Mouse (Mus musculus): ENCODE data around the gene Plpp7. TPM values are rescaled to one million over a fixed set of nuclear protein-coding genes. Genes with fewer than 3 reads are reported as not detected.

The Plpp7 gene
- polyA plus RNA-seq, 1 experiment = 3.3 TPM

DNA sequence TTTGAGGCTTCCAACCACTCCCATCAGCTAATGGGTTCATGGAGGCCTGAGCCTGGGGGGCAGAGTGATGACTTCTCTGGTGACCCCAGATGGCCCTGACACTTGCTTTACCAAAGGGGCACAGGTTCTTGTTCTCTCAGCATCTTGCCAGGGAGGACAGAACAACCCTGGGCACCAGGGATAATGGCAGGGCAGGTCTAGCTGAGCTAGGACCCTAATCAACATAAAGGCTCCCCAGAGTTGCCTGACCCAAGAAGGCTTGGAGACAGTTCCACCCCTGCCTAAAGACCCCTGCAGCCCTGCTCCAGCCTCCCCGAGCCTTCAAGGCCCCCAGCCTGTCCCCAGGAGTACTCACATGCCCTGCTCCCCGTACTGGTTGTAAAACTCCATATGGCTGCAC lies 13.1 kb upstream of the Plpp7 start:
- no peak for TF ChIP-seq GATA1 (IDR thresholded peaks at IDR 0.05; ENCODE audit: borderline replicate concordance, low read length)
- TF ChIP-seq FLI1 (IDR thresholded peaks at IDR 0.05; ENCODE audit: low read length) = no peak
- Histone ChIP-seq H3K4me3 (replicated peaks) (peak overlapping the region; percentile 98), H3K4me1 (peaks cover 77% of the 10 kb centered on the region), H3K9me3 (no peaks in the 10 kb centered on the region), H3K36me3 (replicated peaks; ENCODE audit: low read length) (peaks cover 38% of the 10 kb centered on the region), H3K27me3 (replicated peaks) (no peaks in the 10 kb centered on the region)

DNA sequence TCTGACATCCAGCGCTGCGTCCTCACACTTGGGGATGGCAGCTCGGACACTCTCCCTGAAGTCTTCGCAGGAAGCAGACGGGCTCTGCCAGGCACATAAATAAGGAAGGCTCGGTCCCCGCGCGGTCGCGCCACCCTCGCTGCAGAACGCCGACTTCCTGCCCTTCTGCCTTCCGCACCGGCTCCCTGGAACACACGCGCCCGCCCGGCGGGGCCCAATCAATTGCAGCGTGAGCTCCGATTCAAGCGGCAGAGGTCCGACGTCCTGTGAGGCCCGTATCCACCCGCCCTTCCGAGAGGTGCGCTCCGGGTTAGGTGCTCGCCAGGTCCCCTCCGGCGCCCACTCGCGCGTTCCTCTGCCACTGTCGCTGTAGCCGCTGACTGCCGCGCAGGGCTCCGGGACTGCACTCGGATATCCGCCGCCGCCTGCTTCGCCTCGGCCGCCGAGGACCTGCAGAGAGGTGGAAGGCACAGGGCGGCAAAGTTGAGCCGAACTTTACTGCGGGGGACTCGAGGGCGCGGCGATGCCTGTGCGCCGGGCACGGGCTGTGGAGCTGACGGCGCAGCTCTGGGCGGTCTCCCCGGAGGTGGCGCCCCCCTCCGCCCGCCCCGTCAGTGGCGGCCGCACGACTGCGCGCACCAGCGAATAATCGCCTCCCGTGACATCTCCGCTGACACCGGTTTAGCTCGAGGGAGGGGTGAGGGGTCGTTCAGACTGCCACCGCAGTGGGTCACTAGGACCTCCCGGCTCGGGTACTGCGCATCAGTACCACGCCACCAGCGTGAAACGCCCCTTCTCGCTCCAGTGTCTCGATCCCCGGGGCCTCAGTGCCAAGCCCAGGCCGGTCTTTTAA lies 11.9 kb upstream of the Plpp7 start:
- no peak for TF ChIP-seq FLI1 (IDR thresholded peaks at IDR 0.05; ENCODE audit: low read length)
- no peak for TF ChIP-seq GATA1 (IDR thresholded peaks at IDR 0.05; ENCODE audit: borderline replicate concordance, low read length)
- Histone ChIP-seq H3K36me3 (replicated peaks; ENCODE audit: low read length) (peaks cover 31% of the 10 kb centered on the region), H3K4me1 (peaks cover 79% of the 10 kb centered on the region), H3K27me3 (replicated peaks) (peaks cover 10% of the 10 kb centered on the region), H3K4me3 (replicated peaks) (peak overlapping the region; percentile 98), H3K9me3 (no peaks in the 10 kb centered on the region)

DNA sequence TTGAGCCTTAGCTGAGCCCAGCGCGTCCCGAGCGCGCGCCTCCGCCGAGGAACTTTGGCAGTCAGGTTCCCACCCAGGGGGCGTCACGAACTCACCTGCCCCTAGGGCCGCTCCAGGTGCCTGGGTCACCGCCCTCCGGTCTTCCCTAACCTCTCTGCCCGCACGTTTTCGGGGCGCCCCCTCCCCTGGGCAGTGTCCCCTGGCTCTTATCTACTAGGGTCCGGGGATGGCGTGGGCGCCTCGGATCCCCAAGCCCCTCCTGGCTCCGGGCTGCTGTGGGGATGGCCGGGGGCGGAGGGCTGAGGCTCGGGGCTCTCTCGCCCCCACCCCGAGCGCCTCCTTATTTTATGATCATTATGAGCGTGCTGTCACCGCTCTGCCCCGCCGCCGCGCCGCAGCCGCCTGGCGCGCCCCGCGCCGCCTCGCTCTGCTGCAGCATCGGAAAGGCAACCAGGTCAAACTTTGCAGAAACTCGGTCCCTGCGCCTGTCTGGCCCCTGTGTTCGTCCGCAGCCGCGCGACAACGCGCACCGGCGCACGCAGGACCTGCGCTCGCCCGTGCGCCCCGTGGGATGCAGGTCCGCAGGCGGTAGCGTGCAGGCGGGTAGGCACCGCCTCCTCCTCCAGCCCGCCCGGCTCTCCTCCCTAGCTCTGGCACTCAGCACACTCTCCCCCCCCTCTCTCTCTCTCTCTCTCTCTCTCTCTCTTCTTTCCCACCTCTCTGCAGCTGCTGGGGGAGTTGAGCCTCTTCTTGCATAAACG lies 11.0 kb upstream of the Plpp7 start, which contains the start of gene Fam78a:
TSS of gene Fam78a (minus strand) at position 747 of the 761 bp plus-strand sequence.
- peaks cover 79% of the 10 kb centered on the region for H3K4me1 ChIP-seq
- peaks cover 22% of the 10 kb centered on the region for H3K36me3 ChIP-seq (replicated peaks; ENCODE audit: low read length)
- no peak for TF ChIP-seq GATA1 (IDR thresholded peaks at IDR 0.05; ENCODE audit: borderline replicate concordance, low read length)
- TF ChIP-seq FLI1 (IDR thresholded peaks at IDR 0.05; ENCODE audit: low read length) = no peak
- H3K27me3 ChIP-seq (replicated peaks) = peaks cover 15% of the 10 kb centered on the region
- H3K9me3 ChIP-seq = 0 out of 2 replicates have a peak, but pooled peaks cover under 1% of the 10 kb centered on the region
- H3K4me3 ChIP-seq (replicated peaks) = peak within 1 kb of the TSS; percentile 98

DNA sequence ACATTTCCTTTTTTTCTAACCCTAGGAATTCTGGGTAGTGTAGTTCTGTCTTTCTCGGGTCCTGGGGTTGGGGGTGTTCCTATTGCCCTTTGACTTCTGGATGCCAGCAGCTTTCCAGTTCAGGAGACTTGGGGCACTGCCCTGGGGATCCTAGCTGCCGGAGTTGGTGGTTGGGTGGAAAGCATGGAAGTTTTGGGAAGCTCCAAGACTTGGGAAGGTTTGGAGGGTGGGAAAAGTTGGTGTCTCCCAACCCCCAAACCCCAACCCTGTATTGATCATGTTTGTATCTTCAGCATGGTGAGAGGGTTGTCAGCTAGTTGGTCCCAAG lies 10.5 kb upstream of the Plpp7 start:
- peaks cover 6% of the 10 kb centered on the region; the same call in 1 of the 2 replicates for H3K9me3 ChIP-seq
- peaks cover 75% of the 10 kb centered on the region for H3K4me1 ChIP-seq
- TF ChIP-seq GATA1 (IDR thresholded peaks at IDR 0.05; ENCODE audit: borderline replicate concordance, low read length) = no peak
- TF ChIP-seq FLI1 (IDR thresholded peaks at IDR 0.05; ENCODE audit: low read length) = no peak
- peaks cover 15% of the 10 kb centered on the region for H3K27me3 ChIP-seq (replicated peaks)
- H3K36me3 ChIP-seq (replicated peaks; ENCODE audit: low read length) = peaks cover 18% of the 10 kb centered on the region
- peak overlapping the region; percentile 98 for H3K4me3 ChIP-seq (replicated peaks)

DNA sequence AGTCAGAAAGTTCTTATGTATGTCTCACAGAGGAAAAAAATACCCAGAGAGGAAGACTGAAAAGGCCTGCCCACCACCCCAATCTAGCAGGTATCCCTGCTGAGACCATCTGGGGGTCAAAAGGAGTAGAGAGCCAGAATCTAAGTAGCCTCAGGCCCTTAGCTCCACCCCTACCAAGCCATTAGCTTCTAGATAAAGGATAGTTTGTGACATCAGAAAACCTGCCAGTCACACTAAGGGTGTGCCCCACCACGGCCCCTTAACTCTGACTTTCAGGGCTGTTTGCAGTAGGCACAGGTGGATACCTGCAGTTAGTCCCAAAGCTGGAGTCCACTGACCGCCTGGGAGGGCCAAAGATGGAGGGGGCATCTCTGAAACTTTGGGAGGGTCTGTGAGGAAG lies 10.1 kb upstream of the Plpp7 start:
- TF ChIP-seq FLI1 (IDR thresholded peaks at IDR 0.05; ENCODE audit: low read length) (no peak), GATA1 (IDR thresholded peaks at IDR 0.05; ENCODE audit: borderline replicate concordance, low read length) (no peak)

DNA sequence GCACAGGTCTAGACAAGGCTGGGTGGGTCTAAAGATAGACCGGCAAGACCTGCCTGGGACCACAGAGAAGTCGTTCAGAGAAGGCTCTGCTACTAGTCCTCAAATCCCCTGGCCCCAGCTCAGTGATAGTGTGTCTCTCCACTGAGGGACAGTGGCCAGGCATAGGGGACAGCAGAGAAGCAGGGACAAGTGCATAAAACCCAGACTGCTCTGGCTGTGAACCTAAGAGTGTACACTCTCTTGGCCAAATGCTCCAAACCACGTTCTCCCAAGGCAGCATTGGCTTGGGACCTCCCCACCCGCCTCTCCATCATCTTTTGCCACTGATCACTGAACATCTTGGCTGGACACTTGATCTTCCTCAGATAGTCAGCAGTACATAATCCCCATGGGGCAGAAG lies 7.7 kb upstream of the Plpp7 start:
- H3K36me3 ChIP-seq (replicated peaks; ENCODE audit: low read length) = peaks cover 7% of the 10 kb centered on the region
- peaks cover 11% of the 10 kb centered on the region; the same call in 1 of the 2 replicates for H3K9me3 ChIP-seq
- peaks cover 67% of the 10 kb centered on the region for H3K4me1 ChIP-seq
- peaks cover 15% of the 10 kb centered on the region for H3K27me3 ChIP-seq (replicated peaks)
- H3K4me3 ChIP-seq (replicated peaks) = no peak overlapping the region
- TF ChIP-seq FLI1 (IDR thresholded peaks at IDR 0.05; ENCODE audit: low read length) = no peak
- no peak for TF ChIP-seq GATA1 (IDR thresholded peaks at IDR 0.05; ENCODE audit: borderline replicate concordance, low read length)

More for the DNA sequence above, 10.1 kb upstream of the Plpp7 start:
- Histone ChIP-seq H3K27me3 (replicated peaks) (peaks cover 15% of the 10 kb centered on the region), H3K4me3 (replicated peaks) (peak overlapping the region; percentile 6), H3K36me3 (replicated peaks; ENCODE audit: low read length) (peaks cover 18% of the 10 kb centered on the region), H3K4me1 (peaks cover 73% of the 10 kb centered on the region), H3K9me3 (peaks cover 10% of the 10 kb centered on the region; the same call in 1 of the 2 replicates)

DNA sequence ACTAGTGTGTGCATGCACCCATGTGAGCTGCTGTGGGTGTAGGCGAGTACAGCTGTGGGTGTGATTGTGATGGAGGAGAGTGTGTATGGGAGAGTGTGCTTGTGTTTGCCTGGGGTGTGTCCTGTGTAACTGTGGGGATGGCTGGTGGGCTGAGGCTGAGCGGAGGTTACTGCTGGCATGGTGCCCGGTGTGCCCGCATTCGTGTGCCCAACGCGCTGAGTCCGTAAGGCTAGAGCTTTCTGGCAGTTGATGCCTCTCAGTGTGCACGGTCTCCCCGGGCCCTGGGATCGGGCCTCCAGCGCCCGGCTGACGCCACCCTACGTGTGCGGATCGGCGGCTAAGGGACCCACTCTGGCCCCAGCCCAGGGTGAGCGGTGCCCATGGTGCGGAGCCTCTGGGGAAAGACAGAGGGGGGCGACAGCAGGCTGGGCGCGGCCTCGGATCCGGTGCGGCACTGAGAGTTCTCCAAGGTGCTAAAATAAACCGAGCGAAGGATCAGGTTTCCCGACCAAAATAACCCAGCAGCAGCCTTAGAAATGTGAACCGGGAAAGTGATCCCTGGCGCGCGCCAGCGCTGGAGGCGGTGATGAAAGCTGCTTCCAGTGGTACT lies 6.9 kb upstream of the Plpp7 start:
- peak overlapping the region; percentile 85 for H3K4me3 ChIP-seq (replicated peaks)
- H3K4me1 ChIP-seq = peaks cover 76% of the 10 kb centered on the region
- TF ChIP-seq GATA1 (IDR thresholded peaks at IDR 0.05; ENCODE audit: borderline replicate concordance, low read length) = no peak
- no peak for TF ChIP-seq FLI1 (IDR thresholded peaks at IDR 0.05; ENCODE audit: low read length)
- H3K27me3 ChIP-seq (replicated peaks) = peaks cover 15% of the 10 kb centered on the region
- peaks cover 7% of the 10 kb centered on the region for H3K36me3 ChIP-seq (replicated peaks; ENCODE audit: low read length)
- peaks cover 11% of the 10 kb centered on the region; the same call in 1 of the 2 replicates for H3K9me3 ChIP-seq

DNA sequence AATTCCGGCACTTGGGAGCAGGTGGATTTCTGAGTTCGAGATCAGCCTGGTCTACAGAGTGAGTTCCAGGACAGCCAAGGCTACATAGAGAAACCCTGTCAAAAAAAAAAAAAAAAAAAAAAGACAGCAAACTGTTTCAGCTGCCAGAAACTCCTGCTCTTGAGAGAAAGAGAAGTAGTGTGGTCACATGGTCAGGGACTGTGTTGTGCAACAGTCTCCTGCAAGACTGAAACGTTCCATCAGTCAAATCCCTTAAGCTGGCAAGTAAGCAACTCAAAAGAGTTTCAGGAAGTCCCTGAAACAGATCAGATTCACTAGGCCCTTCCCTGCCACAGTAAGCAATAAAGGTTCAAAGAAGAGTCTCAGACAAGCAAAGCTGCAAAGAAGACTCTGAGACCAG lies 5.7 kb upstream of the Plpp7 start:
- peaks cover 84% of the 10 kb centered on the region for H3K4me1 ChIP-seq
- peaks cover 7% of the 10 kb centered on the region for H3K36me3 ChIP-seq (replicated peaks; ENCODE audit: low read length)
- peaks cover 15% of the 10 kb centered on the region for H3K27me3 ChIP-seq (replicated peaks)
- no peak for TF ChIP-seq GATA1 (IDR thresholded peaks at IDR 0.05; ENCODE audit: borderline replicate concordance, low read length)
- no peak for TF ChIP-seq FLI1 (IDR thresholded peaks at IDR 0.05; ENCODE audit: low read length)
- H3K4me3 ChIP-seq (replicated peaks) = no peak overlapping the region
- peaks cover 11% of the 10 kb centered on the region; the same call in 1 of the 2 replicates for H3K9me3 ChIP-seq

DNA sequence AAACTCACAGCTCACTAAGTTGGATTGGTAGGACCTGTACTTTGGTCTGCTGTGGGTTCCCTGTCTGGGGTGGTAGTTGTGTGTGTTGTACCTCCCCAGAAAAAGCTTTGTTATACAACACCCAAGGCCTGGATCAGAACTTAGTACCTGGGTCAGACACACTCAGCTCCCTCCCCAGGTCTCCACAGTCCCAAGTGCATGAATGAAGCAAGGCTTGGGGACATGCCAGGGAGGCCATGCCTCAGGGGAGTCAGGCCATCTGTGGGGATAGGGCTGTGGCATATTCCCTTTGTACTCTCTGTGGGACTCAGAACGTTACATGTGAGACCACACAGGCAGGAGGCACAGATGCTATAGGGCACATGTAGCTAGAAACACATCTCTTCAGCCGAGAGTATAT lies 5.2 kb upstream of the Plpp7 start:
- H3K4me1 ChIP-seq = peaks cover 81% of the 10 kb centered on the region
- H3K27me3 ChIP-seq (replicated peaks) = peaks cover 15% of the 10 kb centered on the region
- no peak overlapping the region for H3K4me3 ChIP-seq (replicated peaks)
- TF ChIP-seq FLI1 (IDR thresholded peaks at IDR 0.05; ENCODE audit: low read length) (no peak), GATA1 (IDR thresholded peaks at IDR 0.05; ENCODE audit: borderline replicate concordance, low read length) (no peak)
- peaks cover 7% of the 10 kb centered on the region for H3K36me3 ChIP-seq (replicated peaks; ENCODE audit: low read length)
- H3K9me3 ChIP-seq = peaks cover 11% of the 10 kb centered on the region; the same call in 1 of the 2 replicates

All from megakaryocyte, embryonic 14.5 days (primary cell).